Mouse (Mus musculus): ENCODE data around the gene Gtf2h1.

DNA sequence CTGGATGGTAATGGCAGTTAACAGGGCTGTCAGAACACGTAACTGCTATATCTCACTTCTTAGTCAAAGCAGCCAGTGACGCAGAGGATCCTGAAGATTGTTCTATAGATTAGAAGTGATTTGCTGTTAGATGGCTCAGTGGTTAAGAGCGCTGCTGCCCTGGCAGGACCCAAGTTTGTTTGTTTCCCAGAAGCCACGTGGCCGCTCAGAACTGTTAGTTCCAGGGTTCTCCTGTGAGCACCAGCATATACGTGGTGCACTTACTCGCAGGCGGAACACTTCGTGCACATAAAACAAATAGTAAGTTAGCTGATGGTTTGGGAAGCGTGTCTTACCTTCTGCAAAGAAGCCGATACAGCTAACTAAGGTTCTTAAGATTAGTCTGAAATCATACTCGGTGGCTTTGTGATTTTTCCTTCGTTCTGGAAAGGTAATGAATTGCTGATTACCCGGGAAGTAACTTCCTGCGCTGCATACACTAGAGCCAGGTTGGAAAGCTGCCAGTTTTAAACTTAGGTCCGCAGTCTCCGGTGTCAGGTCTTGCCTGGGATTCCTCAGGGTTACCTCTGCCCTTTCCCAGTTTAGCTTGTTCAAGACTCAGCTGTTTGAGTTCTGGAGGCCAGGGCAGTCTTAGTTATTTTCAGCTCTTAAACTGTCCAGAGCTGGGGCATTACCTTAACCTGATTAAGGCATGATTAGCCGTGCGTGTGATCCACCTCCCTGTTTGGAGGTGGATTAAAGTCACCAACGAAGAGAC, 31.3 kb downstream of the Gtf2h1 start:
- TF ChIP-seq CTCF (IDR thresholded peaks at IDR 0.05; ENCODE audit: control insufficient read depth, insufficient read depth, insufficient replicate concordance, low read depth, low read length) (no peak), POLR2A (IDR thresholded peaks at IDR 0.05; ENCODE audit: control insufficient read depth, low read depth, low read length) (no peak)
